Comparison of ENCODE assay signal across 8 mouse cellular contexts in the genomic region with DNA sequence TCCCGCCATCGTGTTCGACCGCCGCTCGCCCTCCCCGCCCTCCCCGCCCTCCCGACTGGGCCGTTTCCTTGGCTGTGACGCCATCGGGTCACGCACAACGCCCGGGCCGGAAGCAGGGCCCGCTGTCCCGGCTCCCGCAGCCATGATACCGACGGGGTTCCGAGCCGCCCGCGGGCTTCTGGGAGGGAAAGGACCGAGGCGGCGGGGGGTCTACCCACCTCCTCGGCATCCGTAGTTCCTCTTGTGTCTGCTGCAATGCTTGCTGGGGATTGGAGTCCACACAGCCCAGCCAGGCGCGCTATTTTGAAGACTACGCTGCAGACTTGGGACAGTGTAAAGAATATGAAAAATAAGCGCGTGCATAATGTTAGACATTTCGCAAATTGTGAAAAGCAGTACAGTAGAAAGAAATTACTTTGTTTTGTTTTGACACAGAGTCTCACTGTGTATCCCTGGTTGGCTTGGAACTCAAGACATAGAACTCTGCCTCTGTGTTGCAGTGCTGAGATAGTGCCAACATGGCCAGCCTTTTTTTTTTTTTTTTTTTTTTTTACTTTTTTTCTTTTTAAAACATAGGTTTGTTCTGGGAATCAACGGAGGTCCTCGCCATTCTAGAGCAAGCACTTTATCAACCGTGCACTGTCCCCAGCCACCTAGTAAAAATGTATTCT. TPM values are rescaled to one million over a fixed set of nuclear protein-coding genes. Genes with fewer than 3 reads are reported as not detected.
DNase-seq lines count a peak whose midpoint lies in the region; ATAC-seq and TF ChIP-seq lines count a peak whose summit lies in the region.

A gene (minus strand): TSS at position 182 of the 671 bp plus-strand sequence.

- peaks cover 33% of the 10 kb centered on the region for H3K36me3 ChIP-seq in E14TG2a.4 (ENCODE audit: insufficient read depth, low read length)
- H3K36me3 ChIP-seq in forebrain, embryonic 11.5 days (ENCODE audit: control insufficient read depth, insufficient read depth, low read length): no peaks in the 10 kb centered on the region
- H3K36me3 ChIP-seq in heart, embryonic 15.5 days: peaks cover 14% of the 10 kb centered on the region
- H3K36me3 ChIP-seq in liver, embryonic 13.5 days: peaks cover 21% of the 10 kb centered on the region
- 0 out of 2 replicates have a peak, but pooled peaks cover 10% of the 10 kb centered on the region for H3K36me3 ChIP-seq in stomach, embryonic 15.5 days

- peak; percentile 96 for ATAC-seq in forebrain, embryonic 11.5 days (replicated peaks; ENCODE audit: low FRiP score)
- ATAC-seq in heart, embryonic 15.5 days (replicated peaks; ENCODE audit: insufficient number of reproducible peaks, insufficient read depth, low FRiP score, low read depth): peak; percentile 93
- ATAC-seq in liver, embryonic 13.5 days (ENCODE audit: low read depth): peak; percentile 93
- peak; percentile 96 for ATAC-seq in stomach, embryonic 15.5 days (ENCODE audit: insufficient read depth, low FRiP score, low read depth)

- DNase-seq in c-Kit-positive CD71-positive TER-119-negative erythroid progenitor cells, embryonic 14.5 days (ENCODE audit: low read depth): peak; percentile 87
- DNase-seq in forebrain, embryonic 11.5 days (ENCODE audit: low spot score): peak; percentile 98
- DNase-seq in kidney, postnatal 14 days: peak; percentile 96
- peak; percentile 87 for DNase-seq in liver, embryonic 13.5 days
- DNase-seq in natural killer cell, adult 2 months (ENCODE audit: low spot score in 2 of 2): peak; percentile 89 to 93

- no peaks in the 10 kb centered on the region for H3K27me3 ChIP-seq in E14TG2a.4 (ENCODE audit: insufficient read depth, low read length)
- H3K27me3 ChIP-seq in forebrain, embryonic 11.5 days (ENCODE audit: control insufficient read depth, insufficient read depth, low read length): no peaks in the 10 kb centered on the region
- H3K27me3 ChIP-seq in heart, embryonic 15.5 days: no peaks in the 10 kb centered on the region
- no peaks in the 10 kb centered on the region for H3K27me3 ChIP-seq in liver, embryonic 13.5 days
- no peaks in the 10 kb centered on the region for H3K27me3 ChIP-seq in stomach, embryonic 15.5 days (replicated peaks)

- peaks cover 35% of the 10 kb centered on the region for H3K4me1 ChIP-seq in E14TG2a.4 (replicated peaks; ENCODE audit: low read depth, low read length)
- 0 out of 2 replicates have a peak, but pooled peaks cover 2% of the 10 kb centered on the region for H3K4me1 ChIP-seq in forebrain, embryonic 11.5 days (replicated peaks; ENCODE audit: control insufficient read depth, insufficient read depth, low read length)
- peaks cover 22% of the 10 kb centered on the region for H3K4me1 ChIP-seq in heart, embryonic 15.5 days (replicated peaks)
- H3K4me1 ChIP-seq in liver, embryonic 13.5 days (replicated peaks): peaks cover 26% of the 10 kb centered on the region
- no peaks in the 10 kb centered on the region for H3K4me1 ChIP-seq in stomach, embryonic 15.5 days

- peak within 1 kb of the TSS; percentile 74 for H3K4me2 ChIP-seq in forebrain, embryonic 11.5 days (ENCODE audit: low read depth, low read length, severe bottlenecking)
- peak within 1 kb of the TSS; percentile 70 for H3K4me2 ChIP-seq in heart, embryonic 15.5 days
- peak within 1 kb of the TSS; percentile 75 for H3K4me2 ChIP-seq in liver, embryonic 13.5 days
- peak within 1 kb of the TSS; percentile 52 for H3K4me2 ChIP-seq in stomach, embryonic 15.5 days

- peak within 1 kb of the TSS; percentile 85 for H3K9ac ChIP-seq in forebrain, embryonic 11.5 days (ENCODE audit: low read length)
- H3K9ac ChIP-seq in heart, embryonic 15.5 days: peak within 1 kb of the TSS; percentile 90
- H3K9ac ChIP-seq in liver, embryonic 13.5 days: peak within 1 kb of the TSS; percentile 95
- peak within 1 kb of the TSS; percentile 92 for H3K9ac ChIP-seq in stomach, embryonic 15.5 days

- H3K9me3 ChIP-seq in E14TG2a.4 (ENCODE audit: low read length): no peaks in the 10 kb centered on the region
- no peaks in the 10 kb centered on the region for H3K9me3 ChIP-seq in forebrain, embryonic 11.5 days (ENCODE audit: control insufficient read depth, low read length)
- no peaks in the 10 kb centered on the region for H3K9me3 ChIP-seq in heart, embryonic 15.5 days (replicated peaks)
- no peaks in the 10 kb centered on the region for H3K9me3 ChIP-seq in liver, embryonic 13.5 days (replicated peaks)
- H3K9me3 ChIP-seq in stomach, embryonic 15.5 days: no peaks in the 10 kb centered on the region

- no peak for TF ChIP-seq CTCF in E14TG2a.4 (conservative IDR thresholded peaks at IDR 0.05; ENCODE audit: low read length)

- WGBS in forebrain, embryonic 11.5 days: 4% methylated on average over 39 of the region's 39 CpGs
- WGBS in heart, embryonic 15.5 days: 4% methylated on average over 31 of the region's 39 CpGs
- WGBS in liver, embryonic 13.5 days (ENCODE audit: insufficient replicate concordance): 3% methylated on average over 36 of the region's 39 CpGs
- 4% methylated on average over 34 of the region's 39 CpGs for WGBS in stomach, embryonic 15.5 days

- H3K4me3 ChIP-seq in E14TG2a.4 (replicated peaks; ENCODE audit: low read length): peak within 1 kb of the TSS; percentile 95
- H3K4me3 ChIP-seq in forebrain, embryonic 11.5 days (ENCODE audit: low read depth, low read length): peak within 1 kb of the TSS; percentile 90
- H3K4me3 ChIP-seq in heart, embryonic 15.5 days: peak within 1 kb of the TSS; percentile 95
- H3K4me3 ChIP-seq in liver, embryonic 13.5 days (replicated peaks): peak within 1 kb of the TSS; percentile 83
- H3K4me3 ChIP-seq in stomach, embryonic 15.5 days (replicated peaks): peak within 1 kb of the TSS; percentile 90

- H3K27ac ChIP-seq in forebrain, embryonic 11.5 days (ENCODE audit: low read depth, low read length): peak within 1 kb of the TSS; percentile 78
- H3K27ac ChIP-seq in heart, embryonic 15.5 days: peak within 1 kb of the TSS; percentile 91
- H3K27ac ChIP-seq in liver, embryonic 13.5 days: peak within 1 kb of the TSS; percentile 95
- peak within 1 kb of the TSS; percentile 92 for H3K27ac ChIP-seq in stomach, embryonic 15.5 days

RNA-seq across cellular contexts. Expression of the gene that starts here (rescaled TPM):
- 15.9 and 18.3 TPM in 2 replicates for polyA plus RNA-seq in forebrain, embryonic 11.5 days (2014; fragmentation: Nextera tagmentation; extraction: Ambion mirVana)
- polyA plus RNA-seq in heart, embryonic 15.5 days (2015; fragmentation: Nextera tagmentation; extraction: Ambion mirVana): 9.5 and 10.4 TPM in 2 replicates
- polyA plus RNA-seq in liver, embryonic 13.5 days (2015; fragmentation: Nextera tagmentation; extraction: Ambion mirVana): 8.1 and 9.3 TPM in 2 replicates
- polyA plus RNA-seq in stomach, embryonic 15.5 days (2015; fragmentation: Nextera tagmentation; extraction: Ambion mirVana): 16.1 and 16.7 TPM in 2 replicates

Comparison
In these comparisons a context has a peak if more than half of its experiments do, and no peak if none do; other contexts are left out.
1. Peak in every context shown above with its lines: DNase-seq, ATAC-seq, H3K4me3 ChIP-seq and H3K27ac ChIP-seq.